Mouse (Mus musculus) ES-Bruce4 (cell line): ENCODE data around the gene Fbxo31. TPM values are rescaled to one million over a fixed set of nuclear protein-coding genes. Genes with fewer than 3 reads are reported as not detected.
A peak's percentile ranks its signal among the peaks of the same experiment; 100 is the strongest.

ENCODE experiments used
- H3K27ac ChIP-seq: 2 replicates; pipeline ENCODE4 v1.5.1; 2012; ENCODE audit warnings: low read length, inconsistent platforms; ENCODE audit not compliant: insufficient read depth
- H3K27me3 ChIP-seq: 2 replicates; pipeline ENCODE4 v1.6.1; 2012; ENCODE audit warnings: mild to moderate bottlenecking, low read length, inconsistent platforms; ENCODE audit not compliant: control insufficient read depth, poor library complexity, insufficient read depth, severe bottlenecking
- H3K36me3 ChIP-seq: 2 replicates; pipeline ENCODE4 v1.6.1; 2012; ENCODE audit warnings: inconsistent platforms, mild to moderate bottlenecking, low read length, moderate library complexity; ENCODE audit not compliant: control insufficient read depth, poor library complexity, insufficient read depth, severe bottlenecking
- H3K4me1 ChIP-seq: one replicate; pipeline ENCODE4 v1.8.1; 2011; ENCODE audit warnings: low read length; ENCODE audit not compliant: control insufficient read depth, insufficient read depth
- H3K4me3 ChIP-seq: 2 replicates; pipeline ENCODE4 v1.5.1; 2011; ENCODE audit warnings: low read depth, mild to moderate bottlenecking, low read length
- H3K9ac ChIP-seq: 2 replicates; pipeline ENCODE4 v1.6.1; 2012; ENCODE audit warnings: low read depth, mild to moderate bottlenecking, inconsistent platforms; ENCODE audit not compliant: poor library complexity, severe bottlenecking
- H3K9me3 ChIP-seq: replicated peaks from 2 replicates; pipeline ENCODE4 v1.6.1; 2012; ENCODE audit warnings: mild to moderate bottlenecking, low read length, inconsistent platforms; ENCODE audit not compliant: control insufficient read depth, poor library complexity, insufficient read depth, severe bottlenecking
- CTCF ChIP-seq: IDR thresholded peaks from one replicate; pipeline ENCODE4 v1.8.1; 2011; ENCODE audit warnings: low read depth, low read length
- EP300 ChIP-seq: IDR thresholded peaks from 2 replicates; pipeline ENCODE4 v1.6.1; 2011; ENCODE audit warnings: low read depth, low read length; ENCODE audit not compliant: insufficient read depth
- POLR2A ChIP-seq: IDR thresholded peaks from one replicate; pipeline ENCODE4 v1.8.1; 2011; ENCODE audit warnings: low read length; ENCODE audit not compliant: insufficient read depth
- polyA plus RNA-seq: library from polyadenylated mRNA; stranded (reverse); fragments of >200 nt; gene quantifications from 2 replicates; pipeline ENCODE4 v1.2.4, GENCODE M21; 2011; ENCODE audit warnings: low read depth; ENCODE audit not compliant: missing spikeins, insufficient read depth, insufficient read length

Gene Fbxo31
- polyA plus RNA-seq, 1 experiment = 17.7 TPM

GRCm38 (mm10) chr8:121570801-121571200, 7.8 kb downstream of the Fbxo31 start:
- TF ChIP-seq EP300 (no peak), CTCF (no peak), POLR2A (no peak)
- Histone ChIP-seq H3K9ac (peak overlapping the region; percentile 49), H3K27ac (no peak overlapping the region), H3K4me3 (peak overlapping the region; percentile 46), H3K9me3 (no peaks in the 10 kb centered on the region), H3K27me3 (no peaks in the 10 kb centered on the region), H3K4me1 (peaks cover 2% of the 10 kb centered on the region), H3K36me3 (no peaks in the 10 kb centered on the region)

GRCm38 (mm10) chr8:121570335-121570734, 8.3 kb downstream of the Fbxo31 start:
- Histone ChIP-seq H3K4me3 (peak overlapping the region; percentile 46), H3K9me3 (no peaks in the 10 kb centered on the region), H3K36me3 (no peaks in the 10 kb centered on the region), H3K4me1 (peaks cover 2% of the 10 kb centered on the region), H3K9ac (peak overlapping the region; percentile 49), H3K27ac (no peak overlapping the region), H3K27me3 (no peaks in the 10 kb centered on the region)
- TF ChIP-seq POLR2A (no peak), CTCF (no peak), EP300 (no peak)

GRCm38 (mm10) chr8:121568321-121568720, 10.3 kb downstream of the Fbxo31 start:
- H3K4me1 ChIP-seq = peaks cover under 1% of the 10 kb centered on the region
- TF ChIP-seq CTCF = no peak
- no peak for TF ChIP-seq EP300
- H3K27ac ChIP-seq = no peak overlapping the region
- no peaks in the 10 kb centered on the region for H3K27me3 ChIP-seq
- H3K9me3 ChIP-seq = no peaks in the 10 kb centered on the region
- H3K4me3 ChIP-seq = no peak overlapping the region
- H3K9ac ChIP-seq = no peak overlapping the region
- no peaks in the 10 kb centered on the region for H3K36me3 ChIP-seq

GRCm38 (mm10) chr8:121563701-121564100, 14.9 kb downstream of the Fbxo31 start:
- no peak for TF ChIP-seq EP300
- TF ChIP-seq CTCF = no peak
- TF ChIP-seq POLR2A = no peak
- H3K36me3 ChIP-seq = no peaks in the 10 kb centered on the region
- H3K27me3 ChIP-seq = no peaks in the 10 kb centered on the region
- no peak overlapping the region for H3K27ac ChIP-seq
- no peaks in the 10 kb centered on the region for H3K9me3 ChIP-seq
- H3K9ac ChIP-seq = no peak overlapping the region
- no peak overlapping the region for H3K4me3 ChIP-seq
- H3K4me1 ChIP-seq = no peaks in the 10 kb centered on the region

- Histone ChIP-seq H3K9me3 (no peaks in the 10 kb centered on the region), H3K4me3 (no peak overlapping the region), H3K9ac (no peak overlapping the region), H3K4me1 (no peaks in the 10 kb centered on the region), H3K27me3 (no peaks in the 10 kb centered on the region), H3K36me3 (no peaks in the 10 kb centered on the region), H3K27ac (no peak overlapping the region)
- TF ChIP-seq EP300 (no peak), CTCF (no peak), POLR2A (no peak)
These were observed 15.7 kb downstream of the Fbxo31 start for GRCm38 (mm10) chr8:121562941-121563351.

GRCm38 (mm10) chr8:121561636-121562345, 16.8 kb downstream of the Fbxo31 start:
- Histone ChIP-seq H3K4me3 (no peak overlapping the region), H3K4me1 (no peaks in the 10 kb centered on the region), H3K27ac (no peak overlapping the region), H3K27me3 (no peaks in the 10 kb centered on the region), H3K9ac (no peak overlapping the region), H3K36me3 (no peaks in the 10 kb centered on the region), H3K9me3 (no peaks in the 10 kb centered on the region)
- no peak for TF ChIP-seq CTCF
- TF ChIP-seq EP300 = no peak
- TF ChIP-seq POLR2A = no peak
